Mouse (Mus musculus): ENCODE measurements around the gene Elf3.
"Not testable (repeated sequence)": the region's sequence is repeated elsewhere in the genome, so short reads cannot be mapped to it uniquely, and the experiment has no call there.

Gene Elf3

GRCm38 (mm10) chr1:135258380-135259127, at the start of gene Elf3:
TSS of gene Elf3 (minus strand) at chr1:135258568.
- DNase-seq (ENCODE audit: low read depth, low spot score), result peak; percentile 34

- DNase-seq (ENCODE audit: low read depth, low spot score), result no peak
Measured at GRCm38 (mm10) chr1:135290908-135291307, 32.5 kb upstream of the Elf3 start.

- DNase-seq (ENCODE audit: low read depth, low spot score), result no peak
Measured at GRCm38 (mm10) chr1:135286311-135286710, 27.9 kb upstream of the Elf3 start.

GRCm38 (mm10) chr1:135283826-135284291, 25.5 kb upstream of the Elf3 start, which contains the start of gene Rnpep:
TSS of gene Rnpep (minus strand) at chr1:135284084.
- DNase-seq (ENCODE audit: low read depth, low spot score), result peak; percentile 37

GRCm38 (mm10) chr1:135283287-135283825, 25.0 kb upstream of the Elf3 start:
- peak; percentile 16 for DNase-seq (ENCODE audit: low read depth, low spot score)

GRCm38 (mm10) chr1:135282536-135283286, 24.3 kb upstream of the Elf3 start:
- DNase-seq (ENCODE audit: low read depth, low spot score), result peak; percentile 48

GRCm38 (mm10) chr1:135281841-135282240, 23.5 kb upstream of the Elf3 start:
- no peak for DNase-seq (ENCODE audit: low read depth, low spot score)

- DNase-seq (ENCODE audit: low read depth, low spot score), result peak; percentile 73
Measured at GRCm38 (mm10) chr1:135280646-135281045, 22.3 kb upstream of the Elf3 start.

GRCm38 (mm10) chr1:135271371-135271770, 13.0 kb upstream of the Elf3 start:
- DNase-seq (ENCODE audit: low read depth, low spot score), result no peak

GRCm38 (mm10) chr1:135267663-135268446, 9.5 kb upstream of the Elf3 start:
- DNase-seq (ENCODE audit: low read depth, low spot score), result no peak

GRCm38 (mm10) chr1:135265834-135266233, 7.5 kb upstream of the Elf3 start:
- no peak for DNase-seq (ENCODE audit: low read depth, low spot score)

GRCm38 (mm10) chr1:135263316-135263715, 4.9 kb upstream of the Elf3 start:
- DNase-seq (ENCODE audit: low read depth, low spot score), result no peak

- no peak for DNase-seq (ENCODE audit: low read depth, low spot score)
Measured at GRCm38 (mm10) chr1:135262329-135262728, 4.0 kb upstream of the Elf3 start.

GRCm38 (mm10) chr1:135260931-135261330, 2.6 kb upstream of the Elf3 start:
- no peak for DNase-seq (ENCODE audit: low read depth, low spot score)

- peak; percentile 57 for DNase-seq (ENCODE audit: low read depth, low spot score)
Measured at GRCm38 (mm10) chr1:135259128-135259436, 714 bp upstream of the Elf3 start.

GRCm38 (mm10) chr1:135256299-135256698, 2.1 kb downstream of the Elf3 start:
- no peak for DNase-seq (ENCODE audit: low read depth, low spot score)

GRCm38 (mm10) chr1:135252854-135253253, 5.5 kb downstream of the Elf3 start:
- DNase-seq (ENCODE audit: low read depth, low spot score), result peak; percentile 64

- no peak for DNase-seq (ENCODE audit: low read depth, low spot score)
Measured at GRCm38 (mm10) chr1:135251405-135251804, 7.0 kb downstream of the Elf3 start.

GRCm38 (mm10) chr1:135250706-135251105, 7.7 kb downstream of the Elf3 start:
- DNase-seq (ENCODE audit: low read depth, low spot score), result no peak

- no peak for DNase-seq (ENCODE audit: low read depth, low spot score)
Measured at GRCm38 (mm10) chr1:135248434-135248850, 9.9 kb downstream of the Elf3 start.

GRCm38 (mm10) chr1:135244014-135244413, 14.4 kb downstream of the Elf3 start:
- no peak for DNase-seq (ENCODE audit: low read depth, low spot score)

- DNase-seq (ENCODE audit: low read depth, low spot score), result not testable (repeated sequence)
Measured at GRCm38 (mm10) chr1:135240206-135240605, 18.2 kb downstream of the Elf3 start.

Data from skeletal muscle tissue, adult 2 months (tissue).